Mouse (Mus musculus) left cerebral cortex, adult 2 months (tissue): ENCODE results near the gene Mon1a. TPM values are rescaled to one million over a fixed set of nuclear protein-coding genes. Genes with fewer than 3 reads are reported as not detected.

Experiments
- DNase-seq, 2 experiments: peaks; one replicate each; pipeline ENCODE4 v3.0.0; 2021 to 2022; ENCODE audit warnings: low spot score in 2 of 2, mixed read lengths in 1 of 2; ENCODE audit errors: extremely low spot score in 1 of 2
- H3K27ac ChIP-seq: fragments of 200-600 bp; 2 replicates; pipeline ENCODE4 v1.8.1; 2022
- H3K4me3 ChIP-seq: fragments of 200-600 bp; 2 replicates; pipeline ENCODE4 v1.8.1; 2022
- CTCF ChIP-seq: fragments of 200-600 bp; IDR thresholded peaks from 2 replicates; pipeline ENCODE4 v1.8.1; 2022; ENCODE audit warnings: antibody characterized with exemption, mild to moderate bottlenecking, moderate library complexity
- intact Hi-C: fragments of 180-260 bp; cut with DNase I; formaldehyde crosslinking; loops from one replicate; pipeline ENCODE4 v1.15.1; 2025
- long read RNA-seq, 2 experiments: library from polyadenylated mRNA; stranded (forward); transcript quantifications; one replicate each; pipeline ENCODE4 v2.0.0; 2021; ENCODE audit warnings: borderline mapping rate in 2 of 2
- total RNA-seq, 2 experiments: library from RNA; stranded (reverse); gene quantifications; 2 replicates each; pipeline ENCODE4 v1.2.3; 2021

Gene Mon1a
- total RNA-seq, result 10 to 100 TPM; 24.3 to 26.7 TPM
- long read RNA-seq, experiment 1, transcript Mon1a-201 (6 exons, 2,042 nt), result major isoform, 36 of 50 reads
- long read RNA-seq, experiment 1, partial matches to known transcripts, result 3 of 50 reads
- long read RNA-seq, experiment 1, other reads (novel, unspliced or antisense), result 10 of 50 reads
- long read RNA-seq, experiment 2, transcript Mon1a-201 (6 exons, 2,042 nt), result major isoform, 9 of 21 reads
- long read RNA-seq, experiment 2, partial matches to known transcripts, result 3 of 21 reads
- long read RNA-seq, experiment 2, other reads (novel, unspliced or antisense), result 9 of 21 reads

DNA sequence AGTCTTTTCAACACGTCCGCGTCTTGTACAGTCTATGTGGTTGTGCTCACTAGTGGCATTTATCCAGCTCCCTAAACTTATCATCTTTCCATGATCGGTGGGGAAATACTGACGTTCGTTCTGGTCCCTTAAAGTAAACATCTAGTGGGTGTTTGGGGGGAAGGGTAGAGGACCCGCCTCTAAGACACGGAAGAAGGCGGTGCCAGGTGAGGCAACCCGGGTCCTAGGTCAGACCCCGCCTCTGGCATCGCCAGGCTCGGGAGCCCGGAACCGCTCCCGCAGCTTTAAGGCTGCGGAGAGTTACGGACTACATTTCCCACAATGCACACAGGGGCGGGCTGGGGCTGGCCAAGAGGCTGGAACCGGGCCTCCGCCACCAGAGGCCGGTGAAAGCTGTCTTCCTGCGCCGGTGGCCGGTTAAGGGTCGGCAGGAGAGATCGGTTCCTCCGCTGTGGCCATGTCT lies at the start of gene Mon1a:
Gene Mon1a, plus strand, starts transcription at position 348 of the 463 bp plus-strand sequence.
- DNase-seq, result peak; percentile 84 to 87
- TF ChIP-seq CTCF, result no peak
- Histone ChIP-seq H3K27ac (peak within 1 kb of the TSS; percentile 90), H3K4me3 (peak within 1 kb of the TSS; percentile 73)
- intact Hi-C loops, result no loop called here

DNA sequence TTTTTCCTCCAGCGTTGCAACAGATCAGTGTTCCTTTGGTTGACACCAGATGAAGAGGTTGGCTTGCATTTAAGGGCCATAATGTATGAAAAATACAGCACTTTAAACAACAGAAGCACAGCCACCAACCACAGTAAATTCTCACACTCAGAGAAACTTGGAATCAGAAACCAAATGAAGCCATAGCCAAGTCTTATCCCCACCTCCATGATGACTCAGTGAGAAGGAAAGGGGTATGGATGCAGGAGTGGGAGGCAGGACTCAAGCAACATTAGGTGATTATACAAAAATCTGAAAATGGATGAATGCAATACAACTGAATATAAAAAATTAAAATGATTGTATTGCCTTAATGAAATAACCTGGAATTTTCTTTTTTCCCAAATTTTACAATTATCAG lies 49.1 kb upstream of the Mon1a start:
- no peak for DNase-seq
- H3K4me3 ChIP-seq, result no peak overlapping the region
- intact Hi-C loops, result no loop called here
- TF ChIP-seq CTCF, result no peak
- H3K27ac ChIP-seq, result no peak overlapping the region

DNA sequence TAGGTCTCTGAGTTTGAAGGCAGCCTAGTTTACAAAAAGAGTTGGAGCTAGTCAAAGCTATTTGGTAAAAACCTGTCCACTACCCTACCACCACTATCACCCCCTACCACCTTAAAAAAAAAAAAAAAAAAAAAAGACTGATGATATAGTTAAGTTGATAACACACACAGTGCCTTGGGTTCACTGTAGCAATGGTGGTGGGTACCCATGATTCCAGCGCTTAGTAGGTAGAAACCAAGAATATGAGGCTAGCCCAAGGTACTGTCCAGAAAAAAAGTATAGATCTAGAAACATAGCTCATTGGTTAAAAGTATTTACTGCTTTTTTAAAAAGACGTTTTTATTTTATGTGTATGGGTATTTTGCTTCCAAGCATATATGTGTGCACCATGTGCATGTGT lies 45.2 kb upstream of the Mon1a start:
- intact Hi-C loops, result no loop called here
- H3K4me3 ChIP-seq, result no peak overlapping the region
- no peak for DNase-seq
- H3K27ac ChIP-seq, result no peak overlapping the region
- TF ChIP-seq CTCF, result no peak

DNA sequence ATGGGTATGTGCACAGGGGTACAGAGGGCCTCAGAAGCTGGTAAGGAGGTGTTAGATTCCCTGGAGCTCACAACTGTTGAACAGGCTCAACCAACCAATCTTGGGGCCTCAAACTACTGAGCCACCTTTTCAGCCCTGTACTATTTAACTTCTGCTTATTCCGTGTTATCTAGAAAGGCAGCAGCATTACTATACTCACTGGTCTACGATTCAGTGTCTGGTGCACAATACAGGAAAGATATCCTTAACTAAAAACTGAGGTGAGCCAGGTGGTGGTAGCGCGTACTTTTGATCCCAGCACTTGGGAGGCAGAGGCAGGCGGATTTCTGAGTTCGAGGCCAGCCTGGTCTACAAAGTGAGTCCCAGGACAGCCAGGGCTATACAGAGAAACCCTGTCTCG lies 39.0 kb upstream of the Mon1a start:
- intact Hi-C loops, result loop anchor here (5.0 kb wide), 1 partner anchor 62 kb away; no protein-coding TSS in a partner anchor
- DNase-seq, result no peak
- H3K27ac ChIP-seq, result no peak overlapping the region
- no peak for TF ChIP-seq CTCF
- no peak overlapping the region for H3K4me3 ChIP-seq

DNA sequence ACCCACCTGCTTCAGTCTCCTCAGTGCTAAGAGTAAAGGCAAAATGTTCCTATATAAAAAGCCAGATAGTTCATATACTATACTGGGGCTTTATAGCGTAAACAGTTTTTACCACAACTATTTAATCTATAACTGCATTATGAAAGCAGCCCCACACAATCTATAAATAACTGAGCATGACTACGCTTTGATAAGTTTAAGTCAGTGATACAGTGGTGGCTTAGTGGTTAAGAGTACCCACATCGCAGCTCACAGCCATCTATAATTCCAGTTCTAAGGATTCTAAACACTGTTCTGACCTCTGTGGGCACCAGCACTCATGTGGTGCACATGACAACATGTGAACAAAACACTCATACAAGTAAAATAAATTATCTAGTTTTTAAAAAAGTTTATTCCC lies 29.6 kb upstream of the Mon1a start:
- Histone ChIP-seq H3K27ac (no peak overlapping the region), H3K4me3 (no peak overlapping the region)
- DNase-seq, result no peak
- no peak for TF ChIP-seq CTCF
- intact Hi-C loops, result no loop called here

DNA sequence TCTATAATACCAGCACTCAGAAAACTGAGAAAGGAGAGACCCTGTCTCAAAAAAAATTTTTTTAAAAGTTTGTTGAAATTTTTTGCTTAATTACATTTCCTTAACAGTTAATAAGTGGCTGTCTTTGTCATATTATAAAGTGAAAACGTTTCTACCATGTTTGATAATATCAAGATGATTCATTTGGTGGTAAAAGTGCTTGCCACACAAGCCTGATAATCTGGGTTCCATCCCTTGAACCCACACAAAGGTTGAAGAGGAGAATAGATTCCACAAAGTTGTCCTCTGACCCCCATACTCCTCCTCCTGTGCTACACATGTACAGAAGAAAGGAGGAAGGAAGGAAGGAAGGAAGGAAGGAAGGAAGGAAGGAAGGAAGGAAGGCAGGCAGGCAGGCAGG lies 23.5 kb upstream of the Mon1a start:
- no peak for TF ChIP-seq CTCF
- no peak for DNase-seq
- Histone ChIP-seq H3K27ac (no peak overlapping the region), H3K4me3 (no peak overlapping the region)
- intact Hi-C loops, result no loop called here

DNA sequence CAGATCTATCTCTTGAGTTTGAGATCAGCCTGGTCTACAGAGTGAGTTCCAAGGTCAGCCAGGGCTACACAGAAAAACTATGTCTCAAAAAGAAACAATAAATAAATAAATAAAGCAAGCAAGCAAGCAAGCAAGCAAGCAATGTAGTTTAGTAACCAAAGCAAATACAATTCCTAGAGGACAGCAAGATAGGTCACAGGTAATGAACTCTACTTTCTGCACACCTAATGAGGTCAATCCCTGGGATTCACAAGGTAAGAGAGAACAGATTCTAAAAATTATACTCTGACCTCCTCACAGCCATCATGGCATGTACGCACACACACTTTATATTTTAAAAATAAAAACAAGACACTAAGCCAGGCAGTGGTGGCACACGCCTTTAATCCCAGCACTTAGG lies 21.9 kb upstream of the Mon1a start:
- intact Hi-C loops, result no loop called here
- no peak for DNase-seq
- Histone ChIP-seq H3K27ac (no peak overlapping the region), H3K4me3 (no peak overlapping the region)
- TF ChIP-seq CTCF, result no peak

DNA sequence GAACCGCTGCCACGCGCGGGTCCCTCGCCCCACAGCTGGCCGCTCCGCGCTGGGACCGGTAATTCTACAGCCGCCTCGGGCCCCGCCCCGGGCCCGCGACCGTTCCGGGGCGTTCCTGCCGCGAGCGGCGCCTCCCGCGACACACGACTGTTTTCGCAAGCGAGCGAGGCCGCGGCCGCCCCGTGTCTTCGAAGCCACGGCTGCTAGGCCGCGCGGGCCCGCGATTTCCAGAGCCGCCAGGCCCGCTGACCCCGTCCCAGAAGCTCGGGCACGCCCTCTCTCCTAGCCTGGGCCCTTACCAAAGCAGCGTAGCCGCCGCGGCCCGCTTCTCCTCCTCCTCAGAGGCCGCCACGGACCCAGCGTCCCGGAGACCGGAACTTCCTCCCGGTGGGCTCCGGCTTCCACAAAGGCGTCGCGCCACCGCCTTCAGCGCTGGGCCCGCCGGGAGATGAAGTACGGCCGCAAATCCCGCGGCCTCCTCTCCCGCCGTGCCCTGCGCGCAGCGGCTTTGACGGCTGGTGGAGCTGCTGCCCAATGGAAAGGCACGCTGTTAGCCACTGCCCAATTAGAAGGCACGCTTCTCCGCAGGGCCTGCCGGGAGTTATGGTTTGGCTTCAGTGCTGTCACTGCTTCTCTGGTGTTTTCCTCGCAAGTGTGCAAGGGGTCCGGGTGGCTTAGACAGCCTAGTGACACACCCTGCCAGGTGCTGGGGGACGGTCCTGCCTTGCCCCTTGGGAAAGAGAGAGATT lies 15.4 kb upstream of the Mon1a start:
- Histone ChIP-seq H3K27ac (peak overlapping the region; percentile 93), H3K4me3 (peak overlapping the region; percentile 68)
- intact Hi-C loops, result no loop called here
- peak; percentile 95 to 96 for DNase-seq
- TF ChIP-seq CTCF, result no peak

DNA sequence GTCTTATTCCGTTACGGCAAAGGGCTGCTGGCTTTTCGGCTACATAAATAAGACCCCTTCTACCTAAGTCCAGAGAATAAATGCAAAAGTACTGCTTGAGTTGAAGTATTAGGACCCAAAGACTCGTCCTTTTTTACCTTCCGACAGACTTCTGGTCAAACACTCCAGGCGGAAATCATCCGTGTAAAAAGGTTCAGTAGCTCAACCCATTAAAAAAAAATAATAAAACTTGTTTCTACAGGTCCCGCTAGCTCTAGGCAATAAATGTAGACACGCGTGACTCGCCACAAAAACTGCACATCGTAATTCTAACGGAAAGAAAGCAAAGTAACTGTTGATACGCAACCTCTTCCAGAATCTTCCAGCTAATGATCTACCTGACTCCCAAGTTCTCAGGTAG lies 14.8 kb upstream of the Mon1a start, which contains the start of gene Rbm6:
Gene Rbm6, minus strand, starts transcription at position 101 of the 400 bp plus-strand sequence.
- no peak for TF ChIP-seq CTCF
- intact Hi-C loops, result no loop called here
- no peak for DNase-seq
- Histone ChIP-seq H3K27ac (peak within 1 kb of the TSS; percentile 93), H3K4me3 (peak within 1 kb of the TSS; percentile 68)

DNA sequence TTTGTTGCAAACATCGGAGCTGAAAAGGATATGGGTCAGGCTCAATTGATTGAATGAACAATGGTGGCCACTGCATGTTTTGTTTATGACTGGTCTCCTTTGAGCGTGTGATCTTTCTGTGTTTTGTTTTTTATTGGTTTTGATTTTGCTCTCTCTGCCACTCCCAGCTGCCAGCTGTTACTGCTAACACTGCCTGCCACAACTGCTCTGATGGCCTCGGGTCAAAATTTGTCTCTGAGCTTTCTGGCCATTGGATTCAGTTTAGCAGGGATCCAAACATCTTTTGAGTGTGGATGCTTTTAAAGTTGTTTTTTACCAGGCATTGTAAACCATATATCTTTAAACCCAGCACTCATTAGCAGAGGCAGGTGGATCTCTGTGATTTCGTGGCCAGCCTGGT lies 7.5 kb upstream of the Mon1a start:
- TF ChIP-seq CTCF, result no peak
- DNase-seq, result no peak
- intact Hi-C loops, result loop anchor here (5.0 kb wide), 1 partner anchor 193 kb away; no protein-coding TSS in a partner anchor

DNA sequence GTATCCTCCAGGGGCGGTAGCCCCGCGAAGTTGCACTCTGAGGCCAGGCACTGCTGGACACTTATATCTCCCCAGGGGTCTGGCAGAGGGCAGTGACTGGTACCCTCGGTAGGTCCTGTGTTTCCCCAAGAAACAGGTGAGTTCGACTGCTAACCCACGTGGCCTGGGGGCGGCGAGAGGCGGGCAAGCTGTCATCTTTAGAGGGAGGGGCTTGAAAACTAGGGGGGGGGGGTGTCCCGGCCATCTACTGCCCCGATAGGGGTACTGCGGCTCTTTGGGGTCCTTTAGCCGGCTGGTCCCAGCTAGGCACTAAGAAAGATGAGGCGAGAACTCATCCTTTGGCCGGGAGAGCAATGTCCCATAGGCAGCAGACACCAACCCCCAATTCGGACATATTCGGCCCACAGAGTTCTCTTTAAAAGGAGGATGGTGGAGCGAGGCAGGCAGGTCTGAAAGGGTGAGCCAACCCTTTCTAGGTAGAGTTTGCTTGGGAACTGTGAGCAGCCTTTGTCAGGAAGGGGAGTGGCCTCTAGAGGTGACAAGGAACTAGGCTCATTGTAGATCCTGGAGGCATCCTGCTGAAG lies 408 bp downstream of the Mon1a start:
- intact Hi-C loops, result no loop called here
- no peak; the same call in 1 of the 2 replicates for TF ChIP-seq CTCF
- DNase-seq, result no peak
- Histone ChIP-seq H3K4me3 (peak overlapping the region; percentile 73), H3K27ac (peak overlapping the region; percentile 90)

More for the DNA sequence above, 7.5 kb upstream of the Mon1a start:
- Histone ChIP-seq H3K27ac (no peak overlapping the region), H3K4me3 (no peak overlapping the region)

DNA sequence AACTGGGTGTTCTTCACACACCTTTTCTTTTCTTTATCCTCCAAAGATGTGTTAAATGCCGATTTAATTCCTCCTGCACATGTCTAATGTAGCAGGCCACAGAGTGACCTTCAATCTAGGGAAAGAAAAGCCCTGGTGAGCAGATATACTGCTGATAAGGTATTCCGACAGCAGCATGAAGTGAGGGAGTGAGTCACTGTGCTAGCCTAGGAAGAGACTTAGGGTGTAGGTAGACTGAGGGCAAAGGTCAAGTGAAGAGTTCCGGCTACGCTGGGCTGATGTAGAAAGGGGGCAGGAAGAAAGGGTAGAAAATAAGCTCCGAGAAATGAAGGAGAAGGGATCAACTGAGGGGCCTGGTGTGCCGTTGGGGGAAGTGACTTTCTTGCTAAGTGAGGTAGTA lies 2.3 kb downstream of the Mon1a start:
- Histone ChIP-seq H3K27ac (no peak overlapping the region), H3K4me3 (no peak overlapping the region)
- TF ChIP-seq CTCF, result no peak
- intact Hi-C loops, result no loop called here
- no peak for DNase-seq
